Mouse (Mus musculus): ENCODE data around the gene Phf2. TPM values are rescaled to one million over a fixed set of nuclear protein-coding genes. Genes with fewer than 3 reads are reported as not detected.
A peak's percentile ranks its signal among the peaks of the same experiment; 100 is the strongest.

Gene Phf2
- polyA plus RNA-seq, 1 experiment from 2014 or later = 41.5 TPM

- ATAC-seq = peak; percentile 74
- in situ Hi-C loops (cut with MboI; ENCODE audit: low pct_unique_long_range_greater_than_20kb) = no loop called here
- DNase-seq (ENCODE audit: low read depth, low spot score) = no peak
- POLR2A ChIA-PET = no interaction called here
- CTCF ChIA-PET = interaction anchor here (1.6 kb wide), 1 partner anchor 18 kb away, joined by 3 read pairs; no protein-coding TSS in a partner anchor
- no peak for TF ChIP-seq CTCF (IDR thresholded peaks at IDR 0.05)
- H3K27me3 ChIP-seq = no peaks in the 10 kb centered on the region
Measured at GRCm38 (mm10) chr13:48782727-48783725, 87.9 kb downstream of the Phf2 start.

DNA sequence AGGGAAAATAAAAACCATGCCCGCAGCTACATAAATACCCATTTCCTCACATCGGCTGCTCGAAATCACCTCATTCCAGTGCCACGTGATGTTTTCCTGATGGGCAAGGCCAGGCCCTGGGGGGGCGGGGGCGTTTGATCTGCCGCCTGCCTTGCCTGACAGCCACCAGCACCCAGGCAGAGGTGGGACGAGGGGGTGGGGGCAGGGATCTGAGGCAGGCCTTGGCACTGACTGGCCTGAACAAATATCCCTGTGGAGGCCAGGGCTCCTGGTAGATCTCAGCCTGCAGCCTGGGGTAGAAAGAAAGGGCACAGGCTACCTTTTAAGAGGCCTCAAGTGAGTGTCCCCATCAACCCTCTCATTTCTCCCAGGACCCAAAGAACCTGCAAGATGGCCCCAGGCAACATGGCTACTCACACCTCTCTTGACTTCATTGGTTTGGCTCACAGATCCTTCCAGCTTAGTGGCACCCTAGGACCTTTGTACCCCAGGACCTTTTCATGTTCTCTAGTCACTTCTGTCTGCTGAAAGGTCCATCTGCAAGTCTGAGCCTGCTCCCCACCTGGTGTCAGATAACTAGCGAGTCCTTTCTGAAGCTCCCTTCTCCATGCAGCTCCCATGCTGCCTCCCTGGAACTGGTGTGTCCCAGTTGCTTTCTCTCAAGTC is 90.4 kb downstream of the Phf2 start:
- TF ChIP-seq CTCF (IDR thresholded peaks at IDR 0.05) = no peak
- in situ Hi-C loops (cut with MboI; ENCODE audit: low pct_unique_long_range_greater_than_20kb) = no loop called here
- no peak for ATAC-seq
- POLR2A ChIA-PET = no interaction called here
- no peak for DNase-seq (ENCODE audit: low read depth, low spot score)
- CTCF ChIA-PET = no interaction called here
- H3K27me3 ChIP-seq = no peaks in the 10 kb centered on the region

DNA sequence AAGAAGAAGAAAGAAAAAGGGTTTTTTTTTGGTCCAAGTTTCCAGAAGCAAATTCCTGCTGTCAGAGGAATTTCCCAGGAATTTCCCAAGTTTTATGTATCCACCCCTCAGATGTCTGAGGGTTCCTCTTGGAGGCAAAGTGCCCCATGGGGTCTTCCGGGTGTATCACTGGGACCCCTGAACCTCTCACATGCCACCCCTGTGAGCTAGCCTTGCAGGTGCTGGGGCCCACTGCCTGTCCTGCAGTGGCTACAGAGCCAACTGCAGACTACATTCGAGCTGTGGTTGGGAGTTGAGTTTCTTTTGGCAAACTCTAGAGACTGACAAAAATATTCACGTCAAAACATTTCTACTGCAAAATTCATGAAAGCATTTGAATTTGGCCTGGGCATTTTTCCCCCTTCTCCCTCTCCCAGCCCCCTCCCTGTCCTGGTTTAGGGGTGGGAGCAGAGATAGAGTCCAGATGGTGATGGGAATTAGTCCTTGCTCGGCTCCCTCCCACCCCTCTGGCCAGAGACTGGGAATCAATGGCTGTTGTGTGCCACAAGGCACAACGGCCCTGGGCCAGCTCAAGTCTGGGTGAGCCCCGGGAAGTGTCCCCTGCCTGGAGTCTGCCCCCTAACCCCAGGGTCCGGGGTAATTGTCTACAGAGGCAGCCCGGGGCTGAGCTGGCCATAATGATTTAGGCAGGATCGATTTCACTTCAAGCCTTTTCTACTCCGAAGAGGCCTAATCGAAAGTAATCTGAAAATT is 91.2 kb downstream of the Phf2 start:
- no peak for DNase-seq (ENCODE audit: low read depth, low spot score)
- ATAC-seq = no peak
- no peaks in the 10 kb centered on the region for H3K27me3 ChIP-seq
- ChIA-PET CTCF (no interaction called here), POLR2A (no interaction called here)
- in situ Hi-C loops (cut with MboI; ENCODE audit: low pct_unique_long_range_greater_than_20kb) = no loop called here
- TF ChIP-seq CTCF (IDR thresholded peaks at IDR 0.05) = no peak

DNA sequence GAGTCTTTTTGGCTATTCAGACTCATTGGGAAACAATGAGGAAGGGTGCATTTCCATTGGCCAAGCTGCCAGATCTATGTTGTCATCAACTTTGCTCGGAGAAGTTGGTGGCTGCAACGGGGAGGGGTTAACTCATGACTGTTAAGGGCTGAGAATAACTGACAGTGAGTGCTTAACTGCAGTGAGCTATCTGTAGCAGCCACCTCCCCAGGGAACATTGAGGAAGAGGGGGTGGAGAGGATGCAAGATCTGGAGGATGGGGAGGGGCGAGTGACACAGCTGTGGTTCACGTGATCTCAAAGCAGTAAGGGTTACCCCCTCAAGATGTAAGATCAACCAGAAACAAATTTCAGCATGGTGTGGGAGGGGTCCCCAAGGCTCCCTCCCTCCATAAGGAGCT is 92.8 kb downstream of the Phf2 start:
- H3K27me3 ChIP-seq = no peaks in the 10 kb centered on the region
- ATAC-seq = no peak
- in situ Hi-C loops (cut with MboI; ENCODE audit: low pct_unique_long_range_greater_than_20kb) = no loop called here
- CTCF ChIA-PET = interaction anchor here (1.2 kb wide), 1 partner anchor 58 kb away, joined by 3 read pairs; no protein-coding TSS in a partner anchor
- POLR2A ChIA-PET = interaction anchor here (0.6 kb wide), 1 partner anchor 58 kb away, joined by 3 read pairs; no protein-coding TSS in a partner anchor
- DNase-seq (ENCODE audit: low read depth, low spot score) = no peak
- TF ChIP-seq CTCF (IDR thresholded peaks at IDR 0.05) = no peak

GRCm38 (mm10) chr13:48774506-48774905 is 96.4 kb downstream of the Phf2 start:
- no peak for ATAC-seq
- ChIA-PET POLR2A (no interaction called here), CTCF (no interaction called here)
- TF ChIP-seq CTCF (IDR thresholded peaks at IDR 0.05) = no peak
- in situ Hi-C loops (cut with MboI; ENCODE audit: low pct_unique_long_range_greater_than_20kb) = no loop called here
- DNase-seq (ENCODE audit: low read depth, low spot score) = no peak
- H3K27me3 ChIP-seq = peaks cover 8% of the 10 kb centered on the region

GRCm38 (mm10) chr13:48768109-48768508 is 102.8 kb downstream of the Phf2 start:
- CTCF ChIA-PET = no interaction called here
- TF ChIP-seq CTCF (IDR thresholded peaks at IDR 0.05) = no peak
- ATAC-seq (no peak), DNase-seq (ENCODE audit: low read depth, low spot score) (no peak)
- POLR2A ChIA-PET = no interaction called here
- in situ Hi-C loops (cut with MboI; ENCODE audit: low pct_unique_long_range_greater_than_20kb) = no loop called here
- H3K27me3 ChIP-seq = peaks cover 32% of the 10 kb centered on the region

DNA sequence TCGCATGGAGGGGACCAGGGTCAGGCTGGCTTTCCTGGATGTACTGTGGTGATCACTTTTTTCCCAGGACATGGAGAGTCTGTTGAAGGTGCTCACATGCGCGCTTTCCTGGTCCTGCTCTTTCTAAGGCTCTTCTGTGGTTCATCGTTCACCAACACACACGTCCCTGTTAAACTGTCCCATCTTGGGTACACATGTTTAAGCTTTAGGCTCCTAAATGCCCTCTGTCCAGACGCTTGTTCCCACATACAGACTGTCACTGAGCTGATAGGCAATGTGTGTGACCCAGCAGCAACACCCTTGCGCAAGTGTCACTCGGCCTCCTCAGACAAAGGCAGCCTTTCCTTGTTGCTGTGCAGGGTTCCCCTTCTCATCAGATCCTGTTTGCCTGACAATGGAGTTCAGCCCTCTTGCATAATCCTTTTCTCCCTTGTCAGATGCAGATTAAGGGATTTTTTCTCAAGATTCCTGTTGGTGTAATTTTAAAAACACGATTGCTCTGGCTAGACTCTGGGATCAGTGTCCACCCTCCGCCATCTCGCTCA is 107.1 kb downstream of the Phf2 start:
- ChIA-PET CTCF (interaction anchor here (1.0 to 1.1 kb wide), 2 partner anchors 37 to 45 kb away, joined by 3 read pairs; no protein-coding TSS in a partner anchor), POLR2A (no interaction called here)
- H3K27me3 ChIP-seq = peaks cover 40% of the 10 kb centered on the region
- ATAC-seq (no peak), DNase-seq (ENCODE audit: low read depth, low spot score) (no peak)
- in situ Hi-C loops (cut with MboI; ENCODE audit: low pct_unique_long_range_greater_than_20kb) = no loop called here
- no peak for TF ChIP-seq CTCF (IDR thresholded peaks at IDR 0.05)

DNA sequence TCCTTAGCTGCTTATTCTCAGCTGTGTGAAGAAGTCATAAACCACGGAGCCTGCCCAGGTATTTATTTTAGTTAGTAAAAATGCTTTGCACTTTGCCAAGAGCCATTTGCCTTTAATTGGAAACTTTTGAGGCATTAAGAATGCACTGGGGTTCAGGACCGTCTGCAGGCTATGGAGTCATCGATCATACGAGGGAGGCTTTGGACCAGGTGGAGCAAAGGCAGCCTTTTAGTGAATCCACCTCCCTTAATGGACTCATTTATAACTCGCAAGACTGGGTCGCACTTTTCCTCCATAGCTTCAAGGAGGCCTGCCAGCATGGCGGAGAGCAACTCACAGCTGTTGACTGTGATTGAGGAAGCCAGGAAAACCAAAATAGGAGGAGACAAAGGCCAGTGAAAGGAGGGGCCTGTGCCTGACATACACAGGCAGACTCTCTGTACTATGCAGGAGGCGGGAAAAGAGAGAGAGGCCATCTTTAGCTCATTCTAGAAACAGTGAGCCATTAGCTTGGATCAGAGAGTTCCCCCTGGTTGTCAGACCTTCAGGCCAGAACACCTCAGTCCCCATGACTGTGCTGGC is 110.0 kb downstream of the Phf2 start:
- POLR2A ChIA-PET = no interaction called here
- ATAC-seq = no peak
- TF ChIP-seq CTCF (IDR thresholded peaks at IDR 0.05) = no peak
- H3K27me3 ChIP-seq = peaks cover 42% of the 10 kb centered on the region
- CTCF ChIA-PET = no interaction called here
- in situ Hi-C loops (cut with MboI; ENCODE audit: low pct_unique_long_range_greater_than_20kb) = no loop called here
- no peak for DNase-seq (ENCODE audit: low read depth, low spot score)

- in situ Hi-C loops (cut with MboI; ENCODE audit: low pct_unique_long_range_greater_than_20kb) = no loop called here
- ChIA-PET POLR2A (no interaction called here), CTCF (no interaction called here)
- DNase-seq (ENCODE audit: low read depth, low spot score) = no peak
- no peak for ATAC-seq
- peaks cover 46% of the 10 kb centered on the region for H3K27me3 ChIP-seq
- no peak for TF ChIP-seq CTCF (IDR thresholded peaks at IDR 0.05)
Measured at GRCm38 (mm10) chr13:48756769-48757168, 114.2 kb downstream of the Phf2 start.

Other genes starting within 250 kb of the Phf2 start
- 8.9 TPM for gene Ptpdc1, start 245.5 kb downstream of the Phf2 start, polyA plus RNA-seq (2021)
- not detected for gene Barx1, start 208.1 kb downstream of the Phf2 start, polyA plus RNA-seq (2021)
- 172 TPM for gene Fam120a, start 96.9 kb upstream of the Phf2 start, polyA plus RNA-seq (2021)

Data from Patski (cell line).